Mouse (Mus musculus) cortical plate, adult 2 months (tissue): ENCODE measurements at regions not wholly inside any gene's neighbourhood (a gene's known extent, or its start where the extent isn't known, plus 50 kb on each side); places are given as distances from the start of the nearest gene placed in this dataset.

ENCODE experiments used
- H3K27ac ChIP-seq: fragments of 200-500 bp; 2 replicates; pipeline ENCODE4 v1.5.1; 2012; ENCODE audit warnings: low read length, control low read depth, inconsistent platforms; ENCODE audit not compliant: insufficient read depth
- H3K4me1 ChIP-seq: fragments of 200-500 bp; 2 replicates; pipeline ENCODE4 v1.6.1; 2011; ENCODE audit warnings: low read length; ENCODE audit not compliant: control insufficient read depth, insufficient read depth
- H3K4me3 ChIP-seq: fragments of 200-500 bp; 2 replicates; pipeline ENCODE4 v1.5.1; 2011; ENCODE audit warnings: mild to moderate bottlenecking, low read length, control low read depth; ENCODE audit not compliant: insufficient read depth
- CTCF ChIP-seq: fragments of 200-500 bp; IDR thresholded peaks from 2 replicates; pipeline ENCODE4 v1.5.1; 2011; ENCODE audit warnings: mild to moderate bottlenecking, control low read depth, low read length; ENCODE audit not compliant: insufficient read depth; ENCODE audit errors: extremely low read depth
- POLR2A ChIP-seq: fragments of 200-500 bp; IDR thresholded peaks from 2 replicates; pipeline ENCODE4 v1.6.1; 2011; ENCODE audit warnings: mild to moderate bottlenecking, low read length, control low read depth; ENCODE audit not compliant: insufficient read depth; ENCODE audit errors: extremely low read depth

DNA sequence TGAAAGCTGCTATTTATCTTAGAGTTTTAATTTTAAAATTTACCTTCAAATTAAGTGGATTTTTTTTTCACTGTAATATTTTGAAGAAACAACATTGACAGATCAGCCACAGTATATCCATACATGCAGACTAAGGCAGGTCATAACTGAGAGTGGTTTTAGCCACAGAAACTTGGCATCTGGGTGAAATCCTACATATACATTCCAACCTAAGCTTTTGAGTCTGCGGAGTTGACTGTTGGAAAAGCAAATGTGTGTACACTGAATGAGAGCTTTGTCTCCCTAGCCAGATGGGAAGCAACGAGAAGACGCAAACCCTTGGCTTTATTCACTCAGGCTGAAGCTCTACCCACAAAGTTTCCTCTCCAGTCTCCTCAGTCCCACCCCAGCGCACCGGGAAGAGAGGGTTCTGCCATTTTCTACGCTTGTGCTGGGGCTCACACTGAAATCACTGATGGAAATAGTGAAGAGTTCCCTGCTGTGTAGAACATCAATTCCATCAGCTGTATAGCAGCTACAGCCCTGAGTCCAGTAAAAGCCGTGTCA is 277.5 kb upstream of the Mpped2 start:
- no peak overlapping the region for H3K27ac ChIP-seq
- no peak overlapping the region for H3K4me3 ChIP-seq
- no peaks in the 10 kb centered on the region for H3K4me1 ChIP-seq
- no peak for TF ChIP-seq POLR2A
- TF ChIP-seq CTCF, result no peak

DNA sequence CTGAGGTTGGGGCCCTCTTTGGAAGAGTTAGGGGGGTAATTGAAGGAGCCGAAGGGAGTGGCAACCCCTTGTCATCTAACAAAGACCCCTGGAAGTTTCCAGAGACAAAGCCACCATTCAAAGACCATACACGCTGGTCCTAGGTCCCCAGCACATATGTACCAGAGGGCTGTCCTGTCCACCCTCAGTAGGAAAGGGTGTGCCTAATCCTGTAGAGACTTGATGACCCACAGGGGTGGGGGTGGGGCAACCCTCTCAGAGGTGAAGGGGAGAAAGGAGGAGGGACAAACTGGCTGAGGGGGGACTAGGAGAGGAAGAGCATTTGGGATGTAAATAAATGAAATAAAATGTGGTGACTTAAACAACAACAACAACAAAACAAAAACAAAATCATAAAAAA is 274.9 kb upstream of the Mpped2 start:
- Histone ChIP-seq H3K4me1 (no peaks in the 10 kb centered on the region), H3K4me3 (no peak overlapping the region), H3K27ac (no peak overlapping the region)
- TF ChIP-seq POLR2A (no peak), CTCF (no peak)

DNA sequence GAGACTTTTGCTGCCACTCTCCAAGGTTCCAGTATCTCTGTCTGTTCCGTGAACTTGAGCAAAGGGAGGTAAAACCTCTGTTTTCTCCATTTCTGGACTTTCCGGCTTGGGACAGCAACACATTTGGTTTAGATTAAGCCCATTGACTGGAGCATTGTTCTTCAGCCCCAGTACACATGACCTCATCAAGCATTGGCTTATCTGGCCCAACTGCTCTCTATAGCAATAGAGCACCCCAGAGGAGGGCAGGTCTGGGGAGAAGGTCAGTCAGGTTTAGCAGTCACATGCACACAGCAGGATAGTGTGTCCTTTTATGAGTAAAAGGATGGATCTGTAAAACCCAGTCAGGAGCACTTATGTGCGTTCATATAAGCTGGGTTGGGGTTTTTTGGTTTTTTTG is 268.1 kb upstream of the Mpped2 start:
- TF ChIP-seq CTCF, result no peak
- TF ChIP-seq POLR2A, result no peak
- no peak overlapping the region for H3K27ac ChIP-seq
- H3K4me1 ChIP-seq, result no peaks in the 10 kb centered on the region
- H3K4me3 ChIP-seq, result no peak overlapping the region

DNA sequence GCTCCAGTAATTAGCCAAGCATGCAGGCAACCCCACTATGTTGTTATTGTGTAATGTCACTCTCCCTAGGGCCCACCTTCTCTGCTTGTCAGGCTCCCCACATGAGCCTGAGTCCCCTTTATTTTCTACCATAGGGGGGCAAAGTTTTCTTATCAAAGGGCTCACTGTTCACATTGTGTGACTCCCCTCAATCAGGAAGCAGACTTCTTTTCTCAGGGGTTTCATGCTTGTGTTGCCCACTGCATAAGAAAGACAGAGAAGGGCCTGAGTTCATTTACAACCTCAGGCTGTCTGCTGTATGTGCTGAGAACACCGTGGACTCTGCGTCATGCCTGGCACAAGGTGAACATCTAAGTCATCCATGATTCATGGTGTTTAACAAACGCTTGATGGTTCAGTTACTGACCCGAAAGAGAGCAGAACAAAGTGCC is 267.6 kb upstream of the Mpped2 start:
- Histone ChIP-seq H3K4me3 (no peak overlapping the region), H3K4me1 (no peaks in the 10 kb centered on the region), H3K27ac (no peak overlapping the region)
- no peak for TF ChIP-seq CTCF
- TF ChIP-seq POLR2A, result no peak

DNA sequence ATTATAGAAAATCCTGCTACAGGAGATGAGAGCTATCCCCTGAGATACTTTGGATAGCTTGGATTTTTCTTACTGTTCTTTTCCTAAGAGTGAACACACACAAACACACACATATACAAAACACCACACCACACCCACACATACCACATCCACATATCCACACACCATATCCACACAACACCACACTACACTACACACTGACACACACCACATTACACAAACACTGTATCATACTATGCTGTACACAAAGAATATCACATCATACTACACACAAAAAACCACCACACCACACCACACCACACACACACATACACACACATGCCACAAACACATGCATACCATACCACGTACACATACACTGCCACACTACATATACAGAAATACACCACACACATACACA is 267.1 kb upstream of the Mpped2 start:
- no peak overlapping the region for H3K4me3 ChIP-seq
- no peak for TF ChIP-seq POLR2A
- no peak for TF ChIP-seq CTCF
- no peaks in the 10 kb centered on the region for H3K4me1 ChIP-seq
- H3K27ac ChIP-seq, result no peak overlapping the region

DNA sequence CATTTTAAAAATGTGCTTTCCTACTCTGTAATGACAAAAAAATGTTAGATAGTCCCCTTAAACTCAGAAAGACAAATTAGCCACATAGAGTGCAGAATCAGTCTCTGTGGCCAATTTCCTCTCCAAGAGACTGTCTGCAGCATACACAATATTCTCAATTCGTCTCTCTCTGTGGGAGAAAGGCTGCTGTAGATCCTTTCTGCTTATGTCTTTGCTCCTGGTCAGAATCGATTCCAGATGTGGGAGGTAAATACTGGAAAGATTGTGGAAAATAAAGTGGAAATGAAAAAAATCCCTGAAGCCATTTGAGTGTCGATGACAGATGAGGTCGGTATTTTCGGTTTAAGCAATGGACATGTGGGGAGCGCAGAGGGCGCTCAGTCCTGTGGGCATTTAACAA is 265.8 kb upstream of the Mpped2 start:
- TF ChIP-seq CTCF, result no peak
- TF ChIP-seq POLR2A, result no peak
- no peaks in the 10 kb centered on the region for H3K4me1 ChIP-seq
- no peak overlapping the region for H3K4me3 ChIP-seq
- H3K27ac ChIP-seq, result no peak overlapping the region

DNA sequence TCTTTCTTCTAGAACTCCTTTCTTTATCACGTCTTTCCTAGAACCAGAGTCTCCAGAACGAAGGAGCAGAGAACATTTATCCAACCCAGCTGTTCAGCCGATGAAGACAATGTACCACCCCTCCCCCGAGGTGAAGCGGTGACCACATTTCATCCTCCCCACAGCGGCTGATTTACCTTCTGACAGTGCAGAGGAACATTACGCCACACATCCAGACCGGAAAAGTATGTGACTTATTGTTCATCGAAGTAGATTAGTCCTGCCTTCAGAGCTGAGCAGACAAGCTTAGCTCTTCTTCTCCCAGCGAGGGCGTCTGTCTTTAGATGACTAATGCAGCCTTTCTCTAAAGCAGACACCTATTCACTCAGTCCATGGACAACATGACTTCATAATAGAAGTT is 264.2 kb upstream of the Mpped2 start:
- Histone ChIP-seq H3K4me1 (no peaks in the 10 kb centered on the region), H3K27ac (no peak overlapping the region), H3K4me3 (no peak overlapping the region)
- TF ChIP-seq POLR2A, result no peak
- no peak for TF ChIP-seq CTCF

DNA sequence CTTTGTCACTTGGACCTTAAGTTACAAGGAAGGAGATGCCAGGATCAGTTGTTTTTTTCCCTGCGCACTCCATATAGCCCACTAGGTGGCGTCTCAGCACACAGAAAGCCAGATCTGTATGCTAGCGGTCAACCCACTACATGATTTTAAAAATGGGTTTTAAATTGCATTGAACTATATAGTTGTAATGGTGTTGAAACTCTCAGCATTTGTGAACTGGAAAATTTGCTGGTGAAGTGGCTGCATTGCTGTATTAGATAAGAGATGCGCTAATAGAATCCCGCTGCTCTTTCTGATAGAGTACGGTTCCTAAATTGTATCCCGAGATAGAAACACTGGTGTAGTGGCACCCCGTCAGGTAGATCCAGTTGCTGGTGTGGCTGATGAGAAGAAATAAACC is 261.9 kb upstream of the Mpped2 start:
- 0 out of 2 replicates have a peak overlapping the region, but pooled peaks have one; percentile 7 for H3K4me3 ChIP-seq
- H3K4me1 ChIP-seq, result no peaks in the 10 kb centered on the region
- no peak overlapping the region for H3K27ac ChIP-seq
- TF ChIP-seq POLR2A (no peak), CTCF (peak; percentile 91)

DNA sequence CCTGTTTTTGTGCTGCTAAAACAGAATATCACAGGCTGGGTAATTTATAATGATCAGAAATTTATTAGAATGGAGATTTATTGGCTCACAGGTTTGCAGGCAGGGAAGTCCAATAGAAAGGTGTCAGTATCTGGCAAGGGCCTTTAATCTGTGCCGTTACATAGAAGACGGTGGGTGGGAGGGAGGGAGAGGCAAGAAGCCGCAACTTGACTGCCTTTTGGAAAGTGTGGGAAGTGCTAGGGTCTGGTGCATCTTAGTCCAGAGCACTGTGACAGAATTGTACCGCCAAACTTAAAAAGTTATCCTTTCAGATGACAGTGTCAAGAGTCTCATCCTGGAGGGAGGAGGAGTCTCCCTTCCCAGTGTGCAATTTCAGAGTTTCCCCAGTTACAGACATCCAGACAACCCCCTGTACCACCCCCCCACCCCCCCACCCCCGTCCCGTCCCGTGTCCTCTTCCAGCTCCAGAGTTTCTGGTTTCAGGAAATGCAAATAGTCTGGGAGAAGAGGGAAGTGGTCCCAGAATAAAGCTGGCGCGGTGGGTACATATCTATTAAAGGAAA is 261.4 kb upstream of the Mpped2 start:
- no peak for TF ChIP-seq POLR2A
- TF ChIP-seq CTCF, result no peak
- Histone ChIP-seq H3K27ac (no peak overlapping the region), H3K4me1 (no peaks in the 10 kb centered on the region), H3K4me3 (0 out of 2 replicates have a peak overlapping the region, but pooled peaks have one; percentile 7)

DNA sequence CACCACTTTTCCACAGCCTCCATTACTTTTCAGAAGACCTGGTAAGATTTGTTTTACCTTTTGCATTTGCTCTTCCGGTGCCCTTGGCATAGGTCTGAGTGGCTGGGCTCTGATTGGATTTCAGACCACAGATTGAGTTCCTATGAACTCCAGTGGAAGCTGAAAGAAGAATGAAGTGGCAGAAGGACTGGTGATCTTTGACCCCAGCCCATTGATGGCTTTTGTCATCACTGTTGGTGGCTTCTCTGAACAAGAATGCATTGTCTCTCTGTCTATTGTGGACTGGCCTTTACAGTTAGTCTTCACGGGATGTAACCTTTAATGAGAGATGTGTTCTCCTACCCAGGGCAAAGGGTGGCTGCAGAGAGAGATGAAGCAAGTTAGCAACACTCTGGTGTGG is 256.9 kb upstream of the Mpped2 start:
- Histone ChIP-seq H3K4me3 (no peak overlapping the region), H3K27ac (no peak overlapping the region), H3K4me1 (no peaks in the 10 kb centered on the region)
- TF ChIP-seq CTCF (no peak), POLR2A (no peak)
